Mouse (Mus musculus): ENCODE data around the gene Elmsan1. TPM values are rescaled to one million over a fixed set of nuclear protein-coding genes. Genes with fewer than 3 reads are reported as not detected.
"Not testable (repeated sequence)": the region's sequence is repeated elsewhere in the genome, so short reads cannot be mapped to it uniquely, and the experiment has no call there.

The Elmsan1 gene
- polyA plus RNA-seq, 1 experiment from 2014 or later = 9.2 TPM

DNA sequence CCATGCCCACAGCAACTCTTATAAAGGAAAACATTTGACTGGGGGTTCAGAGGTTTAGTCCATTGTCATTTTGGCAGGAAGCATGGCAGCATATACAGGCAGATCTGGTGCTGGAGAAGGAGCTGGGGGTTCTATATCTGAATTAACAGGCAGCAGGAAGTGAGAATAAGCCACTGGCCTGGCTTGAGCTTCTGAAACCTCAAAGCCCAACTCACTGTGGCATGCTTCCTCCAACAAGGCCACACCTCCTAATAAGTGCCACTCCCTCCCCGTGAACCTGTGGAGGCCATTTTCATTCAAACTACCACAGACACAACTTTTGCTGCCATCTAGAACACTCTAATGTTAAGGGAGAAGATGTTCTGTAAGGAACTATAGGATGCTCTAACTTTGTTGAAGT is 111.0 kb downstream of the Elmsan1 start:
- Histone ChIP-seq H3K4me3 (no peak overlapping the region), H3K4me1 (no peaks in the 10 kb centered on the region), H3K27me3 (ENCODE audit: low read depth, poor library complexity, severe bottlenecking) (no peaks in the 10 kb centered on the region), H3K9me3 (replicated peaks) (no peaks in the 10 kb centered on the region), H3K27ac (no peak overlapping the region), H3K36me3 (no peaks in the 10 kb centered on the region)
- DNase-seq (ENCODE audit: low spot score) = no peak
- 76% methylated on average over 1 of the region's 1 CpGs for WGBS

DNA sequence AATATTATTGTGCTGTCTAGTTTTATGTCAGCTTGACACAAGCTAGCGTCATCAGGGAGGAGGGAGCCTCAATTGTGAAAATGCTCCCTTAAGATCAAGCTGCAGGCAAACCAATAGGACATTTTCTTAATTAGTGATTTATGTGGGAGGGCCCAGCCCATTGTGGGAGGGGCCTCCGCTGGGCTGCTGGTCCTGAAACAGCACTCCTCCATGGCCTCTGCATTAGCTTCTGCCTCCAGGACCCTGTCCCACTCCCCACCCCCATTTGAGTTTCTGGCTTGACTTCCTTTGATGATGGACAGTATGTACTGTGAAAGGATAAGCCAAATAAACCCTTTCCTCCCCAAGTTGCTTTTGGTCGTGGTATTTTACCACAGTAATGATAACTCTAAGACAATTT is 111.7 kb downstream of the Elmsan1 start:
- H3K27me3 ChIP-seq (ENCODE audit: low read depth, poor library complexity, severe bottlenecking) = 0 out of 2 replicates have a peak, but pooled peaks cover 2% of the 10 kb centered on the region
- H3K4me3 ChIP-seq = no peak overlapping the region
- H3K9me3 ChIP-seq (replicated peaks) = no peaks in the 10 kb centered on the region
- no peaks in the 10 kb centered on the region for H3K4me1 ChIP-seq
- H3K27ac ChIP-seq = no peak overlapping the region
- no peak for DNase-seq (ENCODE audit: low spot score)
- H3K36me3 ChIP-seq = no peaks in the 10 kb centered on the region
- 76% methylated on average over 3 of the region's 3 CpGs for WGBS

DNA sequence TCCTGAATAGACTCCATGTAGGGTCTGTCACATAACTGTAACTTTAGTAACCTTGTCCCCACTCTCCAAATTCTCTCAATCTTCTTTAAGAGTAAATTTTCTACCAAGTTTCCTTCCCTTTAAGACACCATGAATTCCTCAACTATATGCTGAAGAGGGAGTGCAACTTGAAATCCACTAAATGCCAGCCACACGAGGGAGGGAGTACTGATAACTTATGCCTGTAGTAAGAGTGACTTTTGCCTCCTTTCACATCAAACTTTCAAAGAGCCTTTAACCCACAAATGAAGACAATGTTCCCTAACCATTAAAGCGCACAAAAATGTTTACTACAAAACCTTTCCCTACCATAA is 117.2 kb downstream of the Elmsan1 start:
- no peak overlapping the region for H3K27ac ChIP-seq
- DNase-seq (ENCODE audit: low spot score) = no peak
- H3K4me1 ChIP-seq = no peaks in the 10 kb centered on the region
- no peaks in the 10 kb centered on the region for H3K36me3 ChIP-seq
- WGBS = 56% methylated on average over 2 of the region's 2 CpGs
- peak overlapping the region; percentile 61 for H3K4me3 ChIP-seq
- H3K9me3 ChIP-seq (replicated peaks) = no peaks in the 10 kb centered on the region
- 0 out of 2 replicates have a peak, but pooled peaks cover 6% of the 10 kb centered on the region for H3K27me3 ChIP-seq (ENCODE audit: low read depth, poor library complexity, severe bottlenecking)

DNA sequence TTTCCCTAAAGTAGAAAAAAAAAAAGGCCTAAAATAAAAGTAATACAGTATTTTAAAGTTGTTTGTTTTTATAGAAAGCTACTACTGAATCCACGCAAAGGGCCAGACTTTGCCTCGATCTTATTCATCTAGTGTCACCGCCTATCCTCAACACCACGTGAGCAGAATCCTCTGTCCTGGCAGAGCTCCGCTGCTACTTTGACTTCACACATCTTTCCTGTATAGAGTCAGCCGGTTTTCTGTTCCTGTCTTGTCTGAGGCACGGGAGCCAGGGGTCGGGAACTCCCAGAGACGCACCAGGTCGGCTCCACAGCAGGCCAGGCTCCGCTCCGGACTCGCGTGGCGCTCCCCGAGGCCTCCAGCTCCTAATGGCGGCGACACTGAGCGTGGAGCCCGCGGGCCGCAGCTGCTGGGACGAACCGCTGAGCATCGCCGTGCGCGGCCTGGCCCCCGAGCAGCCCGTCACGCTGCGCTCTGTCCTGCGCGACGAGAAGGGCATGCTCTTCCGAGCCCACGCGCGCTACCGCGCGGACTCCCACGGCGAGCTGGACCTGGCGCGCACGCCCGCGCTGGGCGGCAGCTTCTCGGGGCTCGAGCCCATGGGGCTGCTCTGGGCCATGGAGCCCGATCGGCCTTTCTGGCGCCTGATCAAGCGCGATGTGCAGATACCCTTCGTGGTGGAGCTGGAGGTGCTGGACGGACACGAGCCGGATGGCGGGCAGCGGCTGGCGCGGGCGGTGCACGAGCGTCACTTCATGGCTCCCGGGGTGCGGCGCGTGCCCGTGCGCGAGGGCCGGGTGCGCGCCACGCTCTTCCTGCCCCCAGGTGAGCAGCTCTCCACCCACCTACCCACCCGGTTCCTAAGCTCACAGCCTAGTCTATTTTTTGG is 117.8 kb downstream of the Elmsan1 start, which contains the start of gene Acot6:
Acot6 (plus strand) TSS at position 51 of the 889 bp plus-strand sequence.
- Histone ChIP-seq H3K4me3 (peak within 1 kb of the TSS; percentile 61), H3K27ac (peak within 1 kb of the TSS; percentile 79)
- not testable (repeated sequence) for H3K27me3 ChIP-seq (ENCODE audit: low read depth, poor library complexity, severe bottlenecking); H3K36me3 ChIP-seq; H3K4me1 ChIP-seq; H3K9me3 ChIP-seq (replicated peaks)
- 1% methylated on average over 80 of the region's 80 CpGs for WGBS
- peak; percentile 68 for DNase-seq (ENCODE audit: low spot score)

DNA sequence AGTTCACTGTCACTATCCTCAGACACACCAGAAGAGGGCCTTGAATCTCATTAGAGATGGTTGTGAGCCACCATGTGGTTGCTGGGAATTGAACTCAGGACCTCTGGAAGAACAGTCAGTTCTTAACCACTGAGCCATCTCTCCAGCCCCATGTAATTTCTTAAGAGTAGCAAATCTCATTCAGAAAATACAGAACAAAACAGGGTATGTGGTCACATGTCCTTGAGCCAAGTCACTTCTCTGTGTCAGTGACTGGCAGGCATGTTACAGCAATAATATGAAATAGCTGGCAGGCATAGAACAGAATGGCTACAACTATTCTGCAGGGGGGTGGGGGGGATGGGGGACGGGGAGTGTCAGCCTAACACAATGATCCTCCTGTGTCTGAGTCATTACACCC is 118.6 kb downstream of the Elmsan1 start:
- Histone ChIP-seq H3K4me1 (no peaks in the 10 kb centered on the region), H3K4me3 (peak overlapping the region; percentile 61; the same call in 1 of the 2 replicates), H3K36me3 (no peaks in the 10 kb centered on the region), H3K9me3 (replicated peaks) (no peaks in the 10 kb centered on the region), H3K27me3 (ENCODE audit: low read depth, poor library complexity, severe bottlenecking) (0 out of 2 replicates have a peak, but pooled peaks cover 6% of the 10 kb centered on the region), H3K27ac (no peak overlapping the region)
- WGBS = 63% methylated on average over 1 of the region's 1 CpGs
- DNase-seq (ENCODE audit: low spot score) = no peak

DNA sequence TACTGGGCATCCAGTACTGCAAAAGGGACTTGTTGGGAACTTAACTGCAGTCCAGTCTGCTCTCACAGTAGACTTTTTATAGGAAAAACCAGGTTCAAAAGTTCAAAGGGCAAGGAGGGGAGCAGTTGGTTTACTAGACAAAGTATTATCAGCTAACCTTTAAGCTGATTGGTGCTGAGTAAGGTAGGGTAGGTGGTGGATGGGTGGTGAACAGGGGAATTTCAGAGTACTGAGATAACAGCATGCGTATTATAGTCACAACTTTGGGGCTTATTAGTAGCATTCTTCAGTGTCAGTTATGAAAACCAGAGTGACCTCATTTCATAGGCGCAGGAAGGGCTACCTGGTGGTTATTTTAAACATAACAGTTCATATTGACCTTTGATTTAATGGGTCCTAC is 119.1 kb downstream of the Elmsan1 start:
- H3K4me1 ChIP-seq = no peaks in the 10 kb centered on the region
- H3K27me3 ChIP-seq (ENCODE audit: low read depth, poor library complexity, severe bottlenecking) = 0 out of 2 replicates have a peak, but pooled peaks cover 6% of the 10 kb centered on the region
- no peaks in the 10 kb centered on the region for H3K9me3 ChIP-seq (replicated peaks)
- H3K4me3 ChIP-seq = no peak overlapping the region
- no peak overlapping the region for H3K27ac ChIP-seq
- no peak for DNase-seq (ENCODE audit: low spot score)
- H3K36me3 ChIP-seq = no peaks in the 10 kb centered on the region
- 96% methylated on average over 2 of the region's 2 CpGs for WGBS

Other genes with a start within 250 kb of the Elmsan1 start
- gene Heatr4, start 234.0 kb downstream of the Elmsan1 start, polyA plus RNA-seq (2016; fragmentation: Nextera tagmentation; extraction: Ambion mirVana) = not detected in 2 replicates
- 14.0 and 15.1 TPM in 2 replicates for gene Acot2, start 231.0 kb downstream of the Elmsan1 start, polyA plus RNA-seq (2016; fragmentation: Nextera tagmentation; extraction: Ambion mirVana)
- gene Acot1, start 209.4 kb downstream of the Elmsan1 start, polyA plus RNA-seq (2016; fragmentation: Nextera tagmentation; extraction: Ambion mirVana) = 20.9 and 27.7 TPM in 2 replicates
- gene Acot4, start 180.5 kb downstream of the Elmsan1 start, polyA plus RNA-seq (2016; fragmentation: Nextera tagmentation; extraction: Ambion mirVana) = 0.15 and 0.16 TPM in 2 replicates
- not detected in 2 replicates for gene Gm49366, start 179.9 kb downstream of the Elmsan1 start, polyA plus RNA-seq (2016; fragmentation: Nextera tagmentation; extraction: Ambion mirVana)
- gene Acot3, start 166.7 kb downstream of the Elmsan1 start, polyA plus RNA-seq (2016; fragmentation: Nextera tagmentation; extraction: Ambion mirVana) = 0.26 and 0.28 TPM in 2 replicates
- gene Acot5, start 149.6 kb downstream of the Elmsan1 start, polyA plus RNA-seq (2016; fragmentation: Nextera tagmentation; extraction: Ambion mirVana) = not detected in 2 replicates
- 0.48 and 0.73 TPM in 2 replicates for gene Acot6, start 118.2 kb downstream of the Elmsan1 start, polyA plus RNA-seq (2016; fragmentation: Nextera tagmentation; extraction: Ambion mirVana)
- gene Dnal1, start 104.5 kb downstream of the Elmsan1 start, polyA plus RNA-seq (2016; fragmentation: Nextera tagmentation; extraction: Ambion mirVana) = 3.7 and 4.9 TPM in 2 replicates
- gene Pnma1, start 70.4 kb downstream of the Elmsan1 start, polyA plus RNA-seq (2016; fragmentation: Nextera tagmentation; extraction: Ambion mirVana) = 1.2 TPM in 2 replicates
- 12.9 and 14.6 TPM in 2 replicates for gene Ptgr2, start 66.4 kb upstream of the Elmsan1 start, polyA plus RNA-seq (2016; fragmentation: Nextera tagmentation; extraction: Ambion mirVana)
- gene Zfp410, start 98.0 kb upstream of the Elmsan1 start, polyA plus RNA-seq (2016; fragmentation: Nextera tagmentation; extraction: Ambion mirVana) = 106 and 137 TPM in 2 replicates
- gene Coq6, start 142.8 kb upstream of the Elmsan1 start, polyA plus RNA-seq (2016; fragmentation: Nextera tagmentation; extraction: Ambion mirVana) = 47.0 and 49.4 TPM in 2 replicates
- 3.7 TPM in 2 replicates for gene Fam161b, start 143.0 kb upstream of the Elmsan1 start, polyA plus RNA-seq (2016; fragmentation: Nextera tagmentation; extraction: Ambion mirVana)
- 7.8 and 8.9 TPM in 2 replicates for gene Entpd5, start 190.1 kb upstream of the Elmsan1 start, polyA plus RNA-seq (2016; fragmentation: Nextera tagmentation; extraction: Ambion mirVana)
- gene Bbof1, start 190.2 kb upstream of the Elmsan1 start, polyA plus RNA-seq (2016; fragmentation: Nextera tagmentation; extraction: Ambion mirVana) = 0.36 and 0.51 TPM in 2 replicates
- 23.1 and 24.8 TPM in 2 replicates for gene Rnf113a2, start 198.3 kb upstream of the Elmsan1 start, polyA plus RNA-seq (2016; fragmentation: Nextera tagmentation; extraction: Ambion mirVana)
- 13.2 and 20.6 TPM in 2 replicates for gene Aldh6a1, start 232.1 kb upstream of the Elmsan1 start, polyA plus RNA-seq (2016; fragmentation: Nextera tagmentation; extraction: Ambion mirVana)
- gene Lin52, start 232.5 kb upstream of the Elmsan1 start, polyA plus RNA-seq (2016; fragmentation: Nextera tagmentation; extraction: Ambion mirVana) = 25.8 and 29.2 TPM in 2 replicates